Mouse (Mus musculus) olfactory bulb, adult 2 months (tissue): ENCODE measurements around the gene Ankrd33. TPM values are rescaled to one million over a fixed set of nuclear protein-coding genes. Genes with fewer than 3 reads are reported as not detected.
"Not testable (repeated sequence)": the region's sequence is repeated elsewhere in the genome, so short reads cannot be mapped to it uniquely, and the experiment has no call there.

ENCODE experiments used
- H3K27ac ChIP-seq: fragments of 200-500 bp; 2 replicates; pipeline ENCODE4 v1.5.1; 2012; ENCODE audit warnings: low read depth, low read length; ENCODE audit not compliant: insufficient read depth
- H3K4me1 ChIP-seq: fragments of 200-500 bp; 2 replicates; pipeline ENCODE4 v1.6.1; 2012; ENCODE audit warnings: low read length; ENCODE audit not compliant: control insufficient read depth, insufficient read depth
- H3K4me3 ChIP-seq: fragments of 200-500 bp; 2 replicates; pipeline ENCODE4 v1.5.1; 2012; ENCODE audit warnings: mild to moderate bottlenecking, low read depth, low read length, moderate library complexity; ENCODE audit not compliant: insufficient read depth
- CTCF ChIP-seq: fragments of 200-500 bp; IDR thresholded peaks from 2 replicates; pipeline ENCODE4 v1.5.1; 2012; ENCODE audit warnings: low read depth, mild to moderate bottlenecking, low read length, moderate library complexity; ENCODE audit not compliant: insufficient read depth
- POLR2A ChIP-seq: fragments of 200-500 bp; IDR thresholded peaks from 2 replicates; pipeline ENCODE4 v1.6.1; 2012; ENCODE audit warnings: mild to moderate bottlenecking, low read depth, low read length, moderate library complexity; ENCODE audit not compliant: insufficient read depth
- WGBS: fragments of 180-500 bp; shearing (Covaris S2); methylation state at CpG from one replicate; pipeline ENCODE4 v1.1.7; 2018; 5-methylcytosine and 5-hydroxymethylcytosine counted together
- polyA plus RNA-seq: library from polyadenylated mRNA; stranded (reverse); fragments of >200 nt; gene quantifications from 2 replicates; pipeline ENCODE4 v1.2.4, GENCODE M21; 2012; ENCODE audit warnings: low replicate concordance; ENCODE audit not compliant: missing spikeins, insufficient read depth, insufficient read length

Gene Ankrd33
- polyA plus RNA-seq, 1 experiment: not detected

GRCm38 (mm10) chr15:101094979-101095378 is 20.6 kb upstream of the Ankrd33 start:
- 86% methylated on average over 9 of the region's 9 CpGs for WGBS
- Histone ChIP-seq H3K4me3 (no peak overlapping the region), H3K4me1 (peaks cover 21% of the 10 kb centered on the region), H3K27ac (no peak overlapping the region)
- TF ChIP-seq POLR2A: no peak
- TF ChIP-seq CTCF: no peak

GRCm38 (mm10) chr15:101095392-101095791 is 20.2 kb upstream of the Ankrd33 start:
- TF ChIP-seq CTCF (no peak), POLR2A (no peak)
- no peak overlapping the region for H3K4me3 ChIP-seq
- no peak overlapping the region for H3K27ac ChIP-seq
- 80% methylated on average over 3 of the region's 3 CpGs for WGBS
- peaks cover 21% of the 10 kb centered on the region for H3K4me1 ChIP-seq

DNA sequence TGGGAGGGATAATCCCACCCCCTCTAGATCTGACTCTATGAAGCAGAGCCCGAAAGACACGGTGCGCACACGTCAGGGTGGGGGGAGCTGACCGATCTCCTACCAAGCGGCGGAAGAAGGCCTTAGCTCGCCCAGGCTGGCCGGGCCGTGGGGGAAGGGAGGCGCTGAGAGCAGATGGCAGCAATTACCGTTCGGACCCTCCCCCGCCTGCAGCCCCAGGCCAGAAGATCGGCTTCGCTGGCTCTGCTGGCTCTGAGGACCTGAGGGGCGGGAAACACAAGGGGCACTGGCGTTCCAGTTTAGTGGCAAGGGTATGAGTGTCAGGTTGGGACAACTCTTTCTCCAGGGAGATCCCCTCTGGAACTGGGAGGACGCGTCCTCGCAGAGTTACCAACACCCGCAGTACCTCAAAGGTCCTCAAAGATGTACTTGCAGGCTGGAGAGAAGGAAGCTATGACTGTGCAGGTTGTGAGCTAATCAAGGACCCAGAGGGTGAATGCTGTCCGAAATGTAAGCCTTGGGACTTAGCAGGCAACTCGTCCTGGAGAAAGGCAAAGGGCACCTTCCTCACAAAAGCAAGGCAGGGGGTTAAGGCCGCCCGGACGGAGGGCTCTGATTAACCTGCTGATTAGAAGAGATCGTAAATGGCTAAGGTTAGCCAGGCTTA is 17.4 kb upstream of the Ankrd33 start:
- Histone ChIP-seq H3K27ac (no peak overlapping the region), H3K4me3 (no peak overlapping the region)

GRCm38 (mm10) chr15:101100996-101101395 is 14.6 kb upstream of the Ankrd33 start:
- WGBS: 89% methylated on average over 3 of the region's 3 CpGs
- Histone ChIP-seq H3K4me3 (no peak overlapping the region), H3K4me1 (peaks cover 12% of the 10 kb centered on the region), H3K27ac (no peak overlapping the region)
- TF ChIP-seq POLR2A: no peak
- no peak for TF ChIP-seq CTCF

More for the DNA sequence above, 17.4 kb upstream of the Ankrd33 start:
- peaks cover 12% of the 10 kb centered on the region for H3K4me1 ChIP-seq
- TF ChIP-seq POLR2A: no peak
- no peak for TF ChIP-seq CTCF
- 37% methylated on average over 28 of the region's 28 CpGs for WGBS

DNA sequence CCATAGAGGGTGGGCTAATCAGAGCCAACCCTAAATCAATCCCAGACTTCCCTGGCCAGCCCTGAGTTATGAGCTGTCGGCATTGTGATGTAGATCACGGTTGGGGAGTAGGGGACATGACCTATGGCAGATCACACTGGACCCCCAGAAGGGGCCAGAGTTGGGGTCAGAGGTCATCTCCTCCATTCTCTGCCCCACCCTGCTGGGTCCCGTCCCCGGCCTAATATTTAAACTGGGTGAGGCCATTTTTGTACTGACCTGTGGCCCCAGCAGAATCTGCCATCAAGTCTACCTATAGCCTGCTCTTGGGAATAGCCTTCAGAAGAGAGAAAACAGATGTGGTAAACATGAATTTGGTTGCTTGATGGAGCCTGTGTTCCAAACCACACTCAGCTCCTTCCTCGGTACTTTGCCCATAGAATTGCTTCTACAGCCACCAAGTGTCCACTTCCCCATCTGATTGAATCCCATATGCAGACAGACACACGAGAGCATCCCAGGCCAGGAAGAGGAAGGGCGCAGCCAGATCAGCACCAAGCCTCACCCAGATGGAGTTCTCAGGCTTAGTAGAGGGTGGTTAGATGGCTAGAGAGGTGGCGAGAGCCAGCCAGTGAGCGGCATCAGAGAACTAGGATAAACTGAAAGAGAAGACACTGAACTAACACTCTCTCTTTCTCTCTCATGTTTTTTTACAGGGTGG is 11.8 kb upstream of the Ankrd33 start:
- no peak overlapping the region for H3K27ac ChIP-seq
- WGBS: 89% methylated on average over 9 of the region's 9 CpGs
- no peak overlapping the region for H3K4me3 ChIP-seq
- no peak for TF ChIP-seq POLR2A
- TF ChIP-seq CTCF: no peak
- peaks cover 6% of the 10 kb centered on the region for H3K4me1 ChIP-seq

GRCm38 (mm10) chr15:101105496-101105994 is 10.0 kb upstream of the Ankrd33 start:
- peaks cover 6% of the 10 kb centered on the region for H3K4me1 ChIP-seq
- peak overlapping the region; percentile 42 for H3K4me3 ChIP-seq
- TF ChIP-seq POLR2A (no peak), CTCF (peak; percentile 66; the same call in 1 of the 2 replicates)
- H3K27ac ChIP-seq: no peak overlapping the region
- 15% methylated on average over 12 of the region's 12 CpGs for WGBS

GRCm38 (mm10) chr15:101106011-101106410 is 9.5 kb upstream of the Ankrd33 start:
- TF ChIP-seq POLR2A: no peak
- TF ChIP-seq CTCF: no peak
- 57% methylated on average over 10 of the region's 10 CpGs for WGBS
- Histone ChIP-seq H3K4me3 (peak overlapping the region; percentile 42; the same call in 1 of the 2 replicates), H3K27ac (no peak overlapping the region), H3K4me1 (peaks cover 6% of the 10 kb centered on the region)

DNA sequence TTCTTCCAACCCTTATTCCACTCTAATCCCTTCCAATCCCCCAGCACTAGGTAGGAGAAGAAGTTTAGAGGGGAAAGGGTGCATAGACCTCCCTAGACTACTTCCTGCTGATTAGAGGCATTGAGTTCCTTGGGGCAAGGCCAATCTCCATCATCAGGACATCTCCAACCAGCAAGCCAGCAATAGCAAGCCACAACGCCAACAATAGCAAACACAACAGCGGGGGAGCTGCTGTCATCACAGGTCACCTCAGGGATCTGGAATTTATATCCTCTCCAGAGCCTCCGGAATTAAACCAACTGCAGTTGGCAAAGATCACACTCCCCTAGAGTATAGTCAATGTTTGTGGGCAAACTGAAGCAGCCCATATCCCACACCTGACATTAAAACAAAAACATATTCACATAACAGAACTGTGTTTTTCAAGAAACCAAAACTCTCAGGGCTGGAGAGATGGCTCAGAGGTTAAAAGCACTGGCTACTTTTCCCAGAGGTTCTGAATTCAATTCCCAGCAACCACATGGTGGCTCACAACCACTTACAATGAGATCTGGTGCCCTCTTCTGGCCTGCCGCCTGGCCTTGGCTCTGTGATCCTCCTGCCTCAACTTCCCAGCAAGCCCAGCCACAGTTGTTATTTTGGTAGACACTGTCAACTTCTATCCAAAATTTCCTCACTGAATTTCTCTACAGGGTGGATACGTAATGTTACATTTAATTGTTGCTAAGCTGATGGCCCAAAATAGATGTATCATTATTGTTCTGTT is 7.5 kb upstream of the Ankrd33 start:
- 86% methylated on average over 5 of the region's 5 CpGs for WGBS
- TF ChIP-seq CTCF (no peak), POLR2A (no peak)
- H3K4me1 ChIP-seq: peaks cover 6% of the 10 kb centered on the region
- H3K27ac ChIP-seq: no peak overlapping the region
- no peak overlapping the region for H3K4me3 ChIP-seq

- WGBS: 68% methylated on average over 8 of the region's 8 CpGs
Observed at GRCm38 (mm10) chr15:101113176-101113575, 2.4 kb upstream of the Ankrd33 start.

GRCm38 (mm10) chr15:101113778-101114177 is 1.8 kb upstream of the Ankrd33 start:
- WGBS: 84% methylated on average over 2 of the region's 2 CpGs
- not testable (repeated sequence) for H3K4me3 ChIP-seq

More at GRCm38 (mm10) chr15:101113176-101113575, 2.4 kb upstream of the Ankrd33 start:
- Histone ChIP-seq H3K4me1 (0 out of 2 replicates have a peak, but pooled peaks cover 2% of the 10 kb centered on the region), H3K4me3 (no peak overlapping the region), H3K27ac (no peak overlapping the region; the same call in 1 of the 2 replicates)
- no peak for TF ChIP-seq POLR2A

More at GRCm38 (mm10) chr15:101113778-101114177, 1.8 kb upstream of the Ankrd33 start:
- H3K27ac ChIP-seq, H3K4me1 ChIP-seq: not testable (repeated sequence)
